Mouse (Mus musculus): ENCODE data around the gene Adcy9.

DNA sequence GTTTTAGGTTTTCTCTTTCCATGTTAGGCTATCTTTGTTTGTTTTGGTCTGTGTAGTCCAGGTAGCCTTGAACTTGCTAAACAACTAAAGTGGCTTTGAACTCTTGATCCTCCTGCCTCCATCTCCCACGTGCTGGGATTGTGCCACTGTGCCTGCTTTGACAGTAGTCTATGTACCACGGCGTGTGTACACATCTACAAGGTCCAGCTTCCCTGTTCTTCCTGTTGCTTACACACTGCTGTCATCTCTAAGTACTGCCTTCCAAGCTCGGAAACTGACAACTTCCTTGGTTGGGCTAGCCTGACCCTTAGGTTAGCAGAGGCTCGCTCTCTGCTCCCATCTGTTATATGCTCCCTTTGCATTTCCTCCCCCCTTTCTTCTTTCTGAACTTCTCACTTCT lies 116.7 kb downstream of the Adcy9 start:
- TF ChIP-seq CTCF (IDR thresholded peaks at IDR 0.05; ENCODE audit: low read depth) (no peak), EP300 (IDR thresholded peaks at IDR 0.05; ENCODE audit: low read depth) (no peak)
